Mouse (Mus musculus) Muller cell, postnatal 12 days (primary cell): ENCODE data around the gene Rab11fip4.

Experiments used
- DNase-seq: peaks from one replicate; pipeline ENCODE4 v3.0.0-alpha.2; 2015; ENCODE audit errors: inconsistent ontology term

Gene Rab11fip4

GRCm38 (mm10) chr11:79613711-79614110, 22.7 kb downstream of the Rab11fip4 start:
- no peak for DNase-seq

GRCm38 (mm10) chr11:79614880-79615279, 23.9 kb downstream of the Rab11fip4 start:
- no peak for DNase-seq

GRCm38 (mm10) chr11:79615871-79616270, 24.9 kb downstream of the Rab11fip4 start:
- DNase-seq: no peak

- DNase-seq: no peak
Measured at GRCm38 (mm10) chr11:79617991-79618390, 27.0 kb downstream of the Rab11fip4 start.

- DNase-seq: no peak
Measured at GRCm38 (mm10) chr11:79623029-79623428, 32.0 kb downstream of the Rab11fip4 start.

GRCm38 (mm10) chr11:79624801-79625302, 33.8 kb downstream of the Rab11fip4 start:
- DNase-seq: peak; percentile 64

GRCm38 (mm10) chr11:79628716-79629115, 37.7 kb downstream of the Rab11fip4 start:
- DNase-seq: no peak

GRCm38 (mm10) chr11:79629752-79630374, 38.9 kb downstream of the Rab11fip4 start:
- DNase-seq: no peak

GRCm38 (mm10) chr11:79630521-79630920, 39.5 kb downstream of the Rab11fip4 start:
- peak; percentile 30 for DNase-seq

GRCm38 (mm10) chr11:79633366-79633765, 42.4 kb downstream of the Rab11fip4 start:
- no peak for DNase-seq

GRCm38 (mm10) chr11:79635661-79636449, 44.8 kb downstream of the Rab11fip4 start:
- DNase-seq: no peak

GRCm38 (mm10) chr11:79636481-79636880, 45.5 kb downstream of the Rab11fip4 start:
- no peak for DNase-seq

GRCm38 (mm10) chr11:79638691-79639090, 47.7 kb downstream of the Rab11fip4 start:
- no peak for DNase-seq

- no peak for DNase-seq
Measured at GRCm38 (mm10) chr11:79640940-79641733, 50.1 kb downstream of the Rab11fip4 start.

GRCm38 (mm10) chr11:79643730-79644129, 52.7 kb downstream of the Rab11fip4 start:
- no peak for DNase-seq

- peak; percentile 67 for DNase-seq
Measured at GRCm38 (mm10) chr11:79644717-79645191, 53.7 kb downstream of the Rab11fip4 start.

GRCm38 (mm10) chr11:79646026-79646425, 55.0 kb downstream of the Rab11fip4 start:
- no peak for DNase-seq

GRCm38 (mm10) chr11:79646467-79647070, 55.6 kb downstream of the Rab11fip4 start:
- peak; percentile 94 for DNase-seq

GRCm38 (mm10) chr11:79647071-79647501, 56.1 kb downstream of the Rab11fip4 start:
- DNase-seq: no peak

GRCm38 (mm10) chr11:79650359-79650835, 59.4 kb downstream of the Rab11fip4 start:
- DNase-seq: peak; percentile 59

GRCm38 (mm10) chr11:79652257-79652656, 61.2 kb downstream of the Rab11fip4 start:
- no peak for DNase-seq
